Mouse (Mus musculus) frontal cortex, postnatal 25 days (tissue): Measurements from ENCODE around the gene Prr13.

Experiments
- DNase-seq, 2 experiments: peaks; one replicate each; pipeline ENCODE4 v3.0.0; 2022; ENCODE audit warnings: low spot score in 2 of 2

Gene Prr13

DNA sequence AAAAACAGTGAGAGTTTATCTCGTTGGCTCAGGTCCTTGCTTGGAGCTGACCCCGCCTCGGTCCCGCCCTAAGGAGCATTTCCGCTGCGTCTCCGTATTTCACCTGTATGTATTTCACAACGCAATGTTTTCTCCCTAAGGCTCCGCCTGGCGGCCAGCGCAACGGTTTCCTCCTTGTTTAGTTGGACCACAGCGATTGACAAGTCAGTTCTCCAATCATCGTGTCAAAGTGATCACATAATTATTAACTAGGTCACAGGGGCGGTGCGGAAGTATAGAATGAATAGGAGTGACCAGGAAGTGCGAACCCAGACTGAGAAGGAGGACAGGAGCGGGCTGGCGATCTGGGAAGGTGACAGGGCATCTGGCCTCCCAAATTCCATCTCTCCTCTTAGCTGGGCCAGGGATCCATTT is at the start of gene Prr13:
TSS of gene Prr13 (plus strand) at position 125 of the 414 bp plus-strand sequence.
- peak; percentile 75 to 83 for DNase-seq

DNA sequence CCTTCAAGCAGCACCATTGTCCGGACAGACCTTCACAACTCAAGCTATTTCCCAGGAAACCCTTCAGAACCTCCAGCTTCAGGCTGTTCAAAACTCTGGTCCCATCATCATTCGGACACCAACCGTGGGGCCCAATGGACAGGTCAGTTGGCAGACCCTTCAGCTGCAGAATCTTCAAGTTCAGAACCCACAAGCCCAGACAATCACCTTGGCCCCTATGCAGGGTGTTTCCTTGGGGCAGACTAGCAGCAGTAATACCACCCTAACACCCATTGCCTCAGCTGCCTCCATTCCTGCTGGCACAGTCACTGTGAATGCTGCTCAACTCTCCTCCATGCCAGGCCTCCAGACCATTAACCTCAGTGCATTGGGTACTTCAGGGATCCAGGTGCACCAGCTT is 49.5 kb upstream of the Prr13 start:
- DNase-seq, result no peak

DNA sequence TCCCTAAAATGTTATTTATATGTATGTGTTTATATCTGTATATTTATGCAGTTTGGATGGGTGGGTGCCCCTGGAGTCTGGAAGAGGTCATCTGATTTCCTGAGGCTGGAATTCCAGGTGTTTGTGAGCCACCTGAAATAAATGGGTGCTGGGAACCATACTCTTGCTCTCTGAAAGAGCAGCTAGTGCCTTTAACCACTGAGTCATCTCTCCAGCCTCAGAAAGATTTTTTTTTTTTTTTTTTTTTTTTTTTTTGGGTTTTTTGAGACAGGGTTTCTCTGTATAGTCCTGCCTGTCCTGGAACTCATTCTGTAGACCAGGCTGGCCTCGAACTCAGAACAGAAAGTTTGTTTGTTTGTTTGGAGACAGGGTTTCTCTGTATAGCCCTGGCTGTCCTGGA is 47.8 kb upstream of the Prr13 start:
- no peak for DNase-seq

DNA sequence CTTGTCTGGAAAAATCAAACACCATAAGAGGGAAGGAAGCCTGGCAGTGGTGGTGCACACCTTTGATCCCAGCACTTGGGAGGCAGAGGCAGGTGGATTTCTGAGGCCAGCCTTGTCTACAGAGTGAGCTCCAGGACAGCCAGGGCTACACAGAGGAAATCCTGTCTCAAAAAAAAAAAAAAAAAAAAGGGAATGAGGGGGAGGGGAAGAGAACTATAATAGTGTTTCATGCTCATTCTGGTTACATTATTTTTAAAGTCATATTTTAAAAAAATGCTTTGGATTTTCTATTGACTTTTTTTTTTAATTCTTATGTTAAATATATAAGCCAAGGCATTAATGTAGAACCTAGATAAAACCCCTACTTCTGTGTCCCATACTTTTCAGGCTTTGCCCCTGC is 45.1 kb upstream of the Prr13 start:
- DNase-seq, result no peak

DNA sequence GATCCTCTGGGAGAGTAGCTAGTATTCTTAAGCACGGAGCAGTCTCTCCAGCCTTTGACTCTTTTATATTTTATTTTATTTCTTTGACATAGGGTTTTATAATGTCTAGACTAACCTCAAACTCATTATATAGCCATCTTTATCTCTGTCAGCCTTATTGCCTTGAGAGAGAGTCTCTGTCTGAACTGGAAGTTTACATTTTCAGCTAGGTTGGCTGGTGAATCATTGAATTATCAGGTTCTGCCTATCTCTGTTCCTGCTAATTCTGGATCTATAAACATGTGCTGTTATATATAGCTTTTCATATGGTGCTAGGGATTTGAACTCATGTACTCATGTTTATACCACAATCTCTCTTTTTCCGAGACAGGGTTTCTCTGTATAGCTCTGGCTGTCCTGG is 41.3 kb upstream of the Prr13 start:
- no peak for DNase-seq

DNA sequence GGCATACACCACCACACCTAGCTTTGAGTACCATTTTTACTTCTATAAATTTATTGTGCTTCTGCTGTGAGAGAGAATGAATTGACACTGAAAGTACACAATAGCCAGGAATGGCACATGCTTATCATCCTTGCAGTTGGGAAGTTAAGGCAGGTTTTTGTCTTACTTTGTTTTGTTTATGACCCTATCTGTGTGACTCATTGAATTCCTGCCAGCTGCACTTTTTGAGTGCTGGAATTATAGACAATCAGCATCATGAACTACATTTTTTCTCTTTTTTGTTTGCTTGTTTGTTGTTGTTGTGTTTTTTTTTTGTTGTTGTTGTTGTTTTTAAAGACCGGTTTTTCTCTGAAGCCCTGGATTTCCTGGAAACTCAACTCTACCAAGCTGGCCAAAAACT is 37.8 kb upstream of the Prr13 start:
- DNase-seq, result no peak

DNA sequence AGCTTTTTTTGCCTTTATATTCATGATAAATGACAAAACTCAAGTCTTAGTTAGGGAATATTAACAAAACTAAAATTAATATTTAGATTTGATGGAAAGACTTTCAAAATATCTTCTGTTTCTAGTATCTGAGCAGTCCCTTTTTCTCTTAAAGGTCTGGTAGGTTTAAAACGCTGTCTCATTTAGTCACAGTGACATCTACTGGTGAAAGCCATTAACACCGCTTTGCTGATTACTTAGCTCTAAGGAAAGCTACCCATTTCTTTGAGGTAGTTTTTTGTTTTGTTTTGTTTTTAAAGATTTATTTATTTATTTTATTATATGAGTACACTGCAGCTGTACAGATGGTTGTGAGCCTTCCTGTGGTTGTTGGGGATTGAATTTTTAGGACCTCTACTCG is 37.4 kb upstream of the Prr13 start:
- no peak for DNase-seq

DNA sequence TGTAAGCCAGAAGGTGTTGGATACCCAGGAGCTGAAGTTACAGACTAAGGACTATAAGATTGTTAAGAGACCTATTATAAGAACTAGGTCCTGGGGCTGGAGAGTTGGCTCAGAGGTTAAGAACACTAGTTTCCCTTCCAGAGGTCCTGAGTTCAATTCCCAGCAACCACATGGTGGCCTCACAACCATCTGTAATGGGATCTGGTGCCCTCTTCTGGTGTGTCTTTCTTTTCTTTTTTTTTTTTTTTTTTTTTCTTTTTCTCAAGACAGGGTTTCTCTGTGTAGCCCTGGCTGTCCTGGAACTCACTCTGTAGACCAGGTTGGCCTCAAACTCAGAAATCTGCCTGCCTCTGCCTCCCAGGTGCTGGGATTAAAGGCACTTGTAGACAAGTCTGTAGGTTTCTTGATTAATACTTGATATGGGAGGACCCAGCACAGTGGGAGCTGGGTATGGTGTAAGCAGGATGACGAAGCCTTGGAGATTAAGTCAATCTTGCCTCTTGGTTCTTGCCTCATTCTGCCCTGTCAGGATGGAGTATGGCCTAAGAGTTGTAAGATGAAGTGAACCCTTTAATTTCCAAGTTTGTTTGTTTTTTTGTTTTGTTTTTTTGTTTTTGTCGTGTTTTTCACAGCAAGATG is 35.1 kb upstream of the Prr13 start:
- DNase-seq, result no peak

DNA sequence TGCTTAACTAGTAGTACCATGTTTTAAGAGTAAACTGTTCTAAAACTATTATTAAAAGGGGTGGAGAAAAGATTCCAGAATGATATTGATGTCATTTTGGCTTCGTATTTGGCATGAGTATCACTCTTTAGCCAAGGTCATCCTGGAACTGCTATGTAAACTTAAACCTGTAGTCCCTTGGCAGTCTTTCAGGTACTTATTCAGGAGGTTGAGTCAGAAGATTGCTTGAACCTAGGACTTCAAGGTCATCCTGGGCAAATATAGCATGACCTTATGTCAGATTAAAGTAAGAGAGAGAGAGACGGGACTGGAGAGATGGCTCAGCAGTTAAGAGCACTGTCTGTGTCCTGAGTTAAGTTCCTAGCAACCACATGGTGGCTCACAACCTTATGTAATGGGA is 34.2 kb upstream of the Prr13 start:
- no peak for DNase-seq

DNA sequence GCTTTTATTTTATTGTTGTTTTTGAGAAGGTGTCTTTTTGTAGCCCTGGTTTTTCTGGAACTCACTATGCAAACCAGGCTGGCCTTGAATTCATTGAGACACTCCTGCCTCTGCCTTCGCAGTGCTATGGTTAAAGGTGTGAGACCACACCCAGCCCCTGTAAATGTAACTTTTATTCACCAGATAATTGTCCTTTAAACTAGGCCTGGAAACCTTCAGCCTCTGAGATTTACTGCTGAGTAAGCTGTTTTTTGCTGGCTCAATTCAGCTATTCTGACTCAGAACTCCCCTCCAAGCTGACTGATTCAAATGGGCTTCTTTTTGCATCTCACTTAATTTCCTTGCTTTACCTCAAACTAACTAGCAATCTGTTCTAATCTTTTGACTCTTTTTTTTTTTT is 31.9 kb upstream of the Prr13 start:
- no peak for DNase-seq

DNA sequence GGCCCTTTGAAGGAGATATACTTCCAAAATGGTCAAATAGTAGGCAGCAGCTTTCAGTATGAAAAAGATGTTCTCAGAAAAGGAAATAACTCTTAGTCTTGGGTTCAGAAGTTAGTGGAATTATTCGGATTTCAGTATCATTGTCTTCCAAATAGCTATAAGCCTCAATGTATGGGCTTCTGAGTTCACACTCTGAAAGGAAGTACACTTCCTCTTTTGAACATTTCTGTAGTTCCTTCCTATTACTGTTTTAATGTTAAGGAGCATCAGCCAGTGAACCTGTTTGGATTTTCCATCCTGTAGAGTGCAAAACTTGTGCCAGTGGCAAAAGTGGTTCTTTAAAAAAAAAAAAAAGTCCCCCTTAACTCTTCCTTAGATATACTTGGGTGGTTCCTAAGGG is 26.8 kb upstream of the Prr13 start:
- no peak for DNase-seq

DNA sequence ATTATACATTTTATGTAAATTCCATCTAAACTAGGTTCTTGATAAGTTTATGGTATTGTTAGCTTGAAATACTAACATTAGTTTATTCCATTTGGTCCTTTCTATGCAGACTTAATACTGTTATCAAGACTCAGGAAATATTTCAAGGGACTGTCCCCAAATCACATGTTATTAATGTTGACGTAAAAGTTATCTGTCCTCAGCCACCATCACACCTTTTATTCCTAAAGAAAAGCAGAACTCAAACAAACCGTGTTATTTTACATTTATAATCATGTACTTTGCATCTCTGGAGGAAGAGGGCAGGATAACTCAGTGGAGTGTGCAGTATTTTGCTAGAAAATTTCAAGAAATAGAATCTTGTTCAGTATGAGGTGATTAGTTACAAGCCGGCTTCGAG is 25.7 kb upstream of the Prr13 start:
- DNase-seq, result no peak

DNA sequence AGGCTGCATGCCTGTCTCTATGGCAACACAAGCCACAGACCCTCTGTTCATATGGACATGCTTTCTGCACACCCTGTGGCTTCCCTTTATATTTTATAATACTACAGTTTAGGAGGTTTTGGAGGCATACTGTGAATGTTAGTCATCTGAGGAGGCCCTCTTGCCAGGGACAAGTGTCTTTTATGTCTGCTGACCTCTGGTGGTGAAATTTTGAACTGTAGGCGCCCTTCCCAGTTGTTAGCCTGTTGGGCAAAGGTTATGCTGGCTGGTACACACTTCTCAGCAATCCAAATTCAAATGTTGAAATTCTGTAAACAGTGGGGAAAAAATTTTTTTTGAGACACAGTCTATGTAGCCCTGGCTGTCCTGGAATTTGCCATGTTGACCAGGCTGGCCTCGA is 16.3 kb upstream of the Prr13 start:
- peak; percentile 82 to 89 for DNase-seq

DNA sequence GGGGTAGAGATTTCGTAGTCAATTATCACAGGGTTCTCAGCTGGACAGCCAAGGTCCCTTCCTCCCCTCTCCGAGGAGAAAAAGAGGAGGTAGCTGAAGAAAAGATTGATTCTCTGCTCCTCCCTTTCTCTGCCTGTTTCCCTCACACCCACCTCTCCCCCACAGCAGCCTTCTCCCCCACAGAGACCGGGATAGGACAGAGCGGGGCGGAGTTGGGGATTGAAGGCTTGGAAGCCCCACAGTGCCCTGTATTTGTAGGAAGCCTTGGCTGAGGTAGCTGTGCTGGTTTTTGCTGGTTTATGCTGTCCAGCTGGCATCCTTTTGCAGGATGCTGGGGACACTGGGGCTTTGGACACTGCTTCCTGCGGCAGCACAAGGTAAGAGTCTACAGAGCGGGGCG is 13.7 kb upstream of the Prr13 start, which contains the start of gene Amhr2:
TSS of gene Amhr2 (plus strand) at position 222 of the 400 bp plus-strand sequence.
- DNase-seq, result no peak

DNA sequence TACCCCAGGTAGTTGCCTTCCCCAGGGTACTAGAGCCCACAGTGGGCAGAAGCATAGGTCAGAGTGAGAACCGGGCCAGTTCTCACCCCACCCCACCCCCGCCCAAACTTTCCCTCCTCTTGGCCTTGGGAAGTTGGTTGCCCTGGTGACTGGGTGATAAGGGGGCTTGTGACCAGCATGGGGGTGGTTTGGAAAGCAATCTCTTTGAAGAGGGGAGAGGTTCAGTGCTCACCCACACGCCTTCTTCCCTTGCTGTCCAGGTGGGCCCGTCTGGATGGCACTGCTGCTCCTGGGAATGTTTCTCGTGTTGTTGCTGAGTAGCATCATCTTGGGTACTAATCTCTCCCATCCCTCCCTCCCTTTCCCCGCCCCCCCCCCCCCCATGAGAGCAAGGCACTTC is 12.4 kb upstream of the Prr13 start:
- DNase-seq, result no peak

DNA sequence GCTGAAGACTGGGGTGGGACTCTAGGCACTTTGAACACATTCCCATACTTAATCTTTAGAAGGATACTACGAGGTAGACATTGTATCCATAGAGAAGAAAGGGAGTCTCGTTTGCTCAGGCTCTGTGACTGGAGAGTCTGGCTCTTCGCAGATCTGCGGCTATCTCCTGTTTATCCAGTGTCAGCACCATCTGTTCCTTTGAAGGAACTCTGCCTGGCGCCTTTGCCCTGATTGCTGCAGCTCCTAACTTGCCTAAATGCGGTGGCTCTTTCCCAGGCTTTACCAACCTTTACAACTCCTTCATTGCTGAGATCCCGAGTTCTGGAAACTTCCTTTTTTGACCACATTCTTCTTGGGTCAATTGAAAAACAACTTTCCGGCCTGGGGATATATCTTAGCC is 9.5 kb upstream of the Prr13 start:
- no peak for DNase-seq

DNA sequence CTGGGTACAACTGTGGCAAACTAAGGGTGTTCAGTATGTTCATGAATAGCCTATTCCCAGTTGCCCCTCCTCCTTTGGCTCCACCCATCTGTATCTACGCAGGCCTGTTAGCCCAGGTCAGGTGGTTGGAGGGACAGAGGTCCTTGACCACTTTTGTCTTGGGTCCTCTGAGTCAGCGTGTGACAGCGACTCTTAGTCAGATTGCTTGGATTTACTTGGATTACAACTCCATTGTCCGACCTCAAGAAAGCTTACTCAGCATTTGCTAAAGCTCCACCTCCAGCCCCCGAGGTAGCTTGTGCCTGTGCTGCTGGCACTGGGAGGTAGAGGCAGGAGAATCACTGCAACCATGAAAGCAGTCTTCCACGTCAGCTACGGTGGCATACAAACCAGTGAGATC is 7.9 kb upstream of the Prr13 start:
- no peak for DNase-seq

DNA sequence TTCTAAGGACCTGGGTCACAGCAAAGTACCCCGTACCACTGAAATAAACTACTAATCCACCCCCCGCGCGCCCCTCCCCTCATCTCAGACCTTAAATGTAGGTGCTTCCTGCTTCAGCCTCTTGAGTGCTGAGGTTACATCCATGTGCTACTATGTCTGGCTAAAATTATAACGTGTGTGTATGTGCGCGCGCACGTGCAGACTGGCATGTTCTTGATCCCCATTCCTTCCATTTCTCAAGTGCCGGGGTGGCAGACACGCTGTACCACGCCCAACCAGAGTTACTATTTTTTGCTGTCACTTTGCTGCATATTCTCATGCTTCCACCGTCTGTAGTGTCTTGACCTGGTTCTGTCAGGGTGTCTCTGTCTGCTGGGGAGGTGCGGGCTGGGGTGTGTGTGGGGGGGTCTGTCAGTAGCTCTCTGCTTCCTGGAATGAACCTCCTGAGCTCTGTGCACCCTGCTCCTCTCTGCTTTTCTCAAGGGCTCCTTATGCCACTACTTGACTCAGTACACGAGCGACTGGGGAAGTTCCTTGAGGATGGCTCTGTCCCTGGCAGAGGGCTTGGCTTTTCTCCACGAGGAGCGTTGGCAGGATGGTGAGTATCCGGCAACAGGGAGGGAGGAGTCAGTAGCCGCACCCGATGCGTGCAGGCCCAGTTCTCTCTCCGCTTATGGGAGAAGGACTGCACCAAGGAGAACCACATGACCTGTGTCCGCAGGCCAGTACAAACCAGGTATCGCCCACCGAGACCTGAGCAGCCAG is 7.0 kb upstream of the Prr13 start:
- no peak for DNase-seq

DNA sequence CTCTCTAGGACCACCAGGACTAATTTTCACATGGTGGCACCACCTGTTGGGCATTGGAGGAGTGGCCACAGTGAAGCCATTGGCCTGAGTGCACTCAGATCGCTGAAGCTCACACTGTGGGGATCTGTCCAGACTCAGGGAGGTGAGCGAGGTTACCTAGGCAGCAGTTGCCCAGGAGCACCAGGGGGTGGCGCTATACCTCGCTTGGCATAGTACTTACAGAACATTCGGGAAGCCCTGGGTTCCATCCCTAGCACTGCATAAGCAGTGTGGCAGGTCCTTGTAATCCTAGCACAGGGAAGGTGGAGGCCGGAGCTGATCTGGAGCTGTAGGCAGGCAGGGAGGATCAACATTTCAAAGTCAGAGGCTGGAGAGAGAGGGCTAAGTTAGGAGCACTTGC is 2.8 kb upstream of the Prr13 start:
- no peak for DNase-seq

DNA sequence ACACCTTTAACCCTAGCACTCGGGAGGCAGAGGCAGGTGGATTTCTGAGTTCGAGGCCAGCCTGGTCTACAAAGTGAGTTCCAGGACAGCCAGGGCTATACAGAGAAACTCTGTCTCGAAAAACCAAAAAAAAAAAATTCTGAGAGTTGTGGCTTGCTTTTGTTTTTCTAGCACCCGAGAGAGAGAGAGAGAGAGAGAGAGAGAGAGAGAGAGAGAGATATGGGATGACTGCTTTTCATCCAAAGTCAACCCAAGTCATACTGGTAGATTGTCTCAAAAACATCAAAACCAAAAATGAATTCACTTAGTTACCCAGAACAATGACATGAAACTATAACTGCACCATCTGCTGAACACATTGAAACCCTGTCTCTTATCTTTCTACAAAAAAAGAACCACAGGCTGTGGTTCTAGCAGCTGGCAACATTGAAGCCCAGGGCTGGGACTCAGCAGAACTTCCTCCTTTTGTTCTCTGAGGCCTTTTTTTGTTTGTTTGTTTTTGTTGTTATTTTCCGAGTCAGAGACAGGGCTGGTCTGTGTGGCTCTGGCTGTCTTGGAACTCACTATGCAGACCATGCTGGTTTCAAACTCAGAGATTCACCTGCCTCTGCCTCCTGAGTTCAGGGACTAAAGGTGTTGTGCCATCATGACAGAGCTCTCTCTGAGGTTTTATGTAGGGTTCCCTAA is 635 bp upstream of the Prr13 start:
- no peak for DNase-seq

DNA sequence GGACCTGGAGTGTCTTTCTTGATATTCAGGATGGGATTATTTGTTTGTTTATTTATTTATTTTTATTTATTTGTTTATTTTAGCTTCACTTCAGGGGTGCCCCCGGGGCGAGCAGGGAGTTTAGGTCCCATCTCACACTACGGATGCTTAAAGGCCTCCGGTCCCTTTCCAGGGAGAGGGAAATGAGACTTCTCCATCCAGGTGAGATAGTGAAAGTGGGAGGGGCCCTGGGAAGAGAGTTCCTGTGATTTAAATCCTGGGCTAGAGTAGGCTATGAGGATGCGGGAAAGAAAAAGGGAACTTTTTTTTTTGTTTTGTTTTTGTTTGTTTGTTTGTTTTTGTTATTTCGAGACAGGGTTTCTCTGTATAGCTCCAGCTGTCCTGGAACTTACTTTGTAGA is 553 bp downstream of the Prr13 start:
- no peak for DNase-seq

DNA sequence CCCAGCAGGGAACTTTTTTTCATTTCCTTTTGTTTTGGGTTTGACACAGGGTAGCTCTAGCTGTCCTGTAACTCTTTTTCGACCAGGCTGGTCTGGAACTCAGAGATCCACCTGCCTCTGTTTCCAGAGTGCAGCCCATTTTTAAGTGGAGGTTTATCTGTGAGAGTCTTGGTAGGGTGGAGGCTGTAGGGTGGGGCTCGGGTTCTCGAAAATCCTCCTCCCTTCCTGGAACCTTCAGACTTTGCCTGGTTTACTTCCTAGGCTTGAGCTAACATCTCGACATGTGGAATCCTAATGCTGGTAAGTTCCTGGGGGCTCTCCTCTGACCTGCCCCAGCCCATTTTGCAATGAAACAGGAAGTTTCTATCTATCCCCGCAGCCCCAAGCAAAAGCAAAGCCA is 1.0 kb downstream of the Prr13 start:
- DNase-seq, result no peak

DNA sequence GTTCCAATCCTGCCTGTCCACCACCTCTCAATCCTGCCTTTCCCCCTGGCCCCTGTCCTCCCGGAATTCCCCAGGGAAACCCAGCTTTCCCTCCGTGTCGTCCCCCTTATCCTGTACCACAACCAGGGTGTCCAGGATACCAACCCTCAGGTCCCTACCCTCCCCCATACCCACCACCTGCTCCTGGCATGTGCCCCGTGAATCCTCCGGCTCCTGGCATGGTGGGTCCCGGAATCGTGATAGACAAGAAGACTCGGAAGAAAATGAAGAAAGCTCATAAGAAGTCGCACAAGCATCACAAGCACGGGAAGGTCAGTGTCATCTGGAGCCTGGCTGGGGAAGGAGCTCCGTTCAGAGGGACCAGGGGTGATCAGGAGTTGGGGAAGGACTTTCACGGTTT is 1.6 kb downstream of the Prr13 start:
- no peak for DNase-seq
